Comparison of ENCODE assay signal across 20 mouse cellular contexts in the genomic region with DNA sequence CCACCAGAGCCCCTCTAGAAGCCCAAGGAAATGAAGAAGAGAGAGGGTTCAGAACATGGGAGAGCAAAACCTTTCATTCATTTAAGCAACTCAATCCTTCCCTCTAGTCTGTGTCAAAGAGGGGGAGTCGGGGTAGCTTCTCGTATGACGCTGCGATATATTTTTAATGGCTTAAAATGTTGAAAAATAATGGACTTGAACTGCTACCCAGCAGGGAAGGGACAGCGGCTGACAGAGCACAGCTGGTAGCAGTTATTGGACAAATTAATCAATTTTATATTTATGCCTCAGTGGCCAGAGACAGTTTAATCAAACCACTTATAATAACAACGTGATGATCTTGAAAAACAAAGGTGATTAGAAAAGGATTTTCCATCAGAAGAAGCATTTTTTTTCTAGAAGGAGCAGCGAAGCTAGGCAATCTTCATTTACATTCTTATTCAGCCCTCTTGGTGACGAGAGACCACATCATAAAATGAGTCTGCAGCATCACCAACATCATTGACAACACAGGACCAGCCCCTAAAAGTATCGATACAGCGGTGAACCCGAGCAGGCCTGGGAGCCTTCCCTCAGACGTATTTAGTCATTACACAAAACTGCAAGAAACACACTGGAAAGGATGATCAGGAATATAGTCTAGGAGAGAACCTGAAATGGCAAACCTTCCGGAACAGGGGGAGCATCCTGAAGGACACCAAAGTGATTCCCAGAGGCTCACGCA.
DNase-seq lines count a peak whose midpoint lies in the region; ATAC-seq and TF ChIP-seq lines count a peak whose summit lies in the region.
"Had no signal": no experiment of that assay in that cellular context is flagged by ENCODE, and none has a peak within 500 bp of the region (broad histone marks: within the 10 kb centered on the region; RNA-seq: fewer than 3 reads in every experiment).

No protein-coding gene starts in this region.

- peaks cover 3% of the 10 kb centered on the region; the same call in 1 of the 2 replicates for H3K4me1 ChIP-seq in kidney, embryonic 15.5 days
- peaks cover 11% of the 10 kb centered on the region; the same call in 1 of the 2 replicates for H3K4me1 ChIP-seq in midbrain, embryonic 15.5 days
- no peaks in the 10 kb centered on the region for H3K4me1 ChIP-seq in midbrain, embryonic 10.5 days
- no peaks in the 10 kb centered on the region for H3K4me1 ChIP-seq in hindbrain, postnatal 0 days (ENCODE audit: insufficient read depth, low read length)
- H3K4me1 ChIP-seq: intestine, embryonic 15.5 days; limb, embryonic 15.5 days; liver, embryonic 15.5 days; stomach, embryonic 15.5 days had no signal

- H3K9me3 ChIP-seq in kidney, embryonic 15.5 days (replicated peaks): no peaks in the 10 kb centered on the region
- no peaks in the 10 kb centered on the region for H3K9me3 ChIP-seq in midbrain, embryonic 15.5 days
- H3K9me3 ChIP-seq in midbrain, embryonic 10.5 days (replicated peaks): no peaks in the 10 kb centered on the region
- H3K9me3 ChIP-seq in hindbrain, postnatal 0 days (ENCODE audit: low read length): no peaks in the 10 kb centered on the region
- H3K9me3 ChIP-seq: forebrain, embryonic 13.5 days; intestine, embryonic 15.5 days; limb, embryonic 15.5 days; liver, embryonic 15.5 days; midbrain, embryonic 12.5 days; stomach, embryonic 15.5 days had no signal

- H3K4me3 ChIP-seq in kidney, embryonic 15.5 days (replicated peaks): no peak overlapping the region
- no peak overlapping the region for H3K4me3 ChIP-seq in midbrain, embryonic 15.5 days
- no peak overlapping the region for H3K4me3 ChIP-seq in midbrain, embryonic 10.5 days
- H3K4me3 ChIP-seq in hindbrain, postnatal 0 days (ENCODE audit: low read length): no peak overlapping the region
- H3K4me3 ChIP-seq: forebrain, embryonic 13.5 days; intestine, embryonic 15.5 days; limb, embryonic 15.5 days; liver, embryonic 15.5 days; midbrain, embryonic 12.5 days; stomach, embryonic 15.5 days had no signal

- no peak for DNase-seq in kidney, adult 18-20 months
- DNase-seq in midbrain, embryonic 10.5 days (ENCODE audit: low spot score): no peak
- no peak for DNase-seq in hindbrain, postnatal 0 days (ENCODE audit: low spot score)
- no peak for DNase-seq in right cerebral cortex, adult 18-20 months
- DNase-seq: adrenal gland, postnatal 36 days; cerebellum, adult 18-20 months; cerebellum, postnatal 36 days; gastrocnemius, postnatal 14 days; heart, adult 18-20 months; heart, postnatal 36 days; thymus, adult 2 months had no signal

- no peaks in the 10 kb centered on the region for H3K27me3 ChIP-seq in kidney, embryonic 15.5 days
- H3K27me3 ChIP-seq in midbrain, embryonic 15.5 days (replicated peaks): no peaks in the 10 kb centered on the region
- H3K27me3 ChIP-seq in midbrain, embryonic 10.5 days (ENCODE audit: low read depth, poor library complexity, severe bottlenecking): no peaks in the 10 kb centered on the region
- H3K27me3 ChIP-seq in hindbrain, postnatal 0 days (ENCODE audit: insufficient read depth, low read length): no peaks in the 10 kb centered on the region
- H3K27me3 ChIP-seq: forebrain, embryonic 13.5 days; intestine, embryonic 15.5 days; limb, embryonic 15.5 days; liver, embryonic 15.5 days; midbrain, embryonic 12.5 days; stomach, embryonic 15.5 days had no signal

- TF ChIP-seq CTCF in hindbrain, postnatal 0 days (IDR thresholded peaks at IDR 0.05; ENCODE audit: low read depth): no peak

- H3K4me2 ChIP-seq in kidney, embryonic 15.5 days: peak overlapping the region; percentile 22
- H3K4me2 ChIP-seq in midbrain, embryonic 15.5 days: no peak overlapping the region
- no peak overlapping the region for H3K4me2 ChIP-seq in hindbrain, postnatal 0 days (ENCODE audit: low read depth, low read length)
- H3K4me2 ChIP-seq: forebrain, embryonic 13.5 days; intestine, embryonic 15.5 days; limb, embryonic 15.5 days; liver, embryonic 15.5 days; midbrain, embryonic 12.5 days; stomach, embryonic 15.5 days had no signal

- peak; percentile 70; the same call in 1 of the 2 replicates for ATAC-seq in kidney, embryonic 15.5 days (replicated peaks; ENCODE audit: low FRiP score)
- ATAC-seq in midbrain, embryonic 15.5 days (replicated peaks): no peak
- 0 out of 2 replicates have a peak, but pooled peaks have one; percentile 14 for ATAC-seq in hindbrain, postnatal 0 days
- ATAC-seq in erythroid progenitor cell, adult 5-6 weeks (replicated peaks; ENCODE audit: low FRiP score, poor library complexity, severe bottlenecking): no peak
- ATAC-seq: forebrain, embryonic 13.5 days; intestine, embryonic 15.5 days had no signal

- H3K36me3 ChIP-seq in kidney, embryonic 15.5 days: no peaks in the 10 kb centered on the region
- no peaks in the 10 kb centered on the region for H3K36me3 ChIP-seq in midbrain, embryonic 15.5 days (replicated peaks)
- no peaks in the 10 kb centered on the region for H3K36me3 ChIP-seq in midbrain, embryonic 10.5 days
- H3K36me3 ChIP-seq in hindbrain, postnatal 0 days (ENCODE audit: insufficient read depth, low read length): no peaks in the 10 kb centered on the region
- H3K36me3 ChIP-seq: intestine, embryonic 15.5 days; limb, embryonic 15.5 days; liver, embryonic 15.5 days; midbrain, embryonic 12.5 days; stomach, embryonic 15.5 days had no signal

- H3K27ac ChIP-seq in kidney, embryonic 15.5 days: no peak overlapping the region
- H3K27ac ChIP-seq in midbrain, embryonic 15.5 days: 0 out of 2 replicates have a peak overlapping the region, but pooled peaks have one; percentile 11
- H3K27ac ChIP-seq in midbrain, embryonic 10.5 days (replicated peaks): no peak overlapping the region
- no peak overlapping the region for H3K27ac ChIP-seq in hindbrain, postnatal 0 days
- H3K27ac ChIP-seq: forebrain, embryonic 13.5 days; intestine, embryonic 15.5 days; limb, embryonic 15.5 days; liver, embryonic 15.5 days; midbrain, embryonic 12.5 days; stomach, embryonic 15.5 days had no signal

- WGBS in kidney, embryonic 15.5 days: 36% methylated on average over 14 of the region's 14 CpGs
- WGBS in midbrain, embryonic 15.5 days: 67% methylated on average over 14 of the region's 14 CpGs
- WGBS in midbrain, embryonic 10.5 days: 88% methylated on average over 14 of the region's 14 CpGs
- whole genome bisulfite sequencing in hindbrain, postnatal 0 days: 59% methylated on average over 14 of the region's 14 CpGs

- H3K9ac ChIP-seq in kidney, embryonic 15.5 days: no peak overlapping the region
- H3K9ac ChIP-seq in midbrain, embryonic 15.5 days: no peak overlapping the region
- no peak overlapping the region for H3K9ac ChIP-seq in hindbrain, postnatal 0 days (replicated peaks; ENCODE audit: low read length)
- H3K9ac ChIP-seq: forebrain, embryonic 13.5 days; intestine, embryonic 15.5 days; limb, embryonic 15.5 days; liver, embryonic 15.5 days; midbrain, embryonic 12.5 days; stomach, embryonic 15.5 days had no signal

Comparison
In these comparisons a context has a peak if more than half of its experiments do, and no peak if none do; other contexts are left out.
1. ATAC-seq: peak in kidney, embryonic 15.5 days (single experiment) and hindbrain, postnatal 0 days (single experiment); none in midbrain, embryonic 15.5 days (single experiment) and erythroid progenitor cell, adult 5-6 weeks (single experiment).